Mouse (Mus musculus) common myeloid progenitor, adult 5-6 weeks (primary cell): ENCODE data around the gene Spen. TPM values are rescaled to one million over a fixed set of nuclear protein-coding genes. Genes with fewer than 3 reads are reported as not detected.
A peak's percentile ranks its signal among the peaks of the same experiment; 100 is the strongest.

Source experiments
- ATAC-seq: replicated peaks from 2 replicates; pipeline ENCODE4 v1.8.0; 2016; ENCODE audit warnings: low read depth, mild to moderate bottlenecking, moderate TSS enrichment, inconsistent platforms; ENCODE audit not compliant: poor library complexity, severe bottlenecking
- total RNA-seq: library from RNA; stranded (forward); fragments of 200-1000, 187-1606 nt; gene quantifications from 2 replicates; pipeline ENCODE4 v1.2.3, GENCODE M21; 2017

The Spen gene
- total RNA-seq, 1 experiment from 2014 or later = 43.0 TPM

DNA sequence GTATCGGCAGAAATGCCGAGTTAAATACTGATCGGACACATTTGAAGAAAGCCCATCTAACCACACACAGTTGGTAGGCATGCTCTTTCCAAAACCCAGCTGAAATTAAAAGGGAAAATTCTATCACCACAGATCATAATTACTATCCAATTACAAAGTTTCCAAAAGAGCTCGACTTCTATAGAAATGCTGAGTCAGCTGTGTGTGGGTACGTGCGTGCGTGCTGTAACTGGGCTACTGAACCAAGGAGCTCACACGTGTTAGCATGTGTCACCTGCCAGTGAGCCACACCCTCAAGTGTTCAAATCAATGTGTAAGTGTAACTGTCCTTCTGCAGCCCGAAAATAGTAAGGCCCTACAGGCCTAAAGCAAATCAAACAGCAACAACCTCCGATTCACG lies 50.8 kb downstream of the Spen start:
- no peak for ATAC-seq

DNA sequence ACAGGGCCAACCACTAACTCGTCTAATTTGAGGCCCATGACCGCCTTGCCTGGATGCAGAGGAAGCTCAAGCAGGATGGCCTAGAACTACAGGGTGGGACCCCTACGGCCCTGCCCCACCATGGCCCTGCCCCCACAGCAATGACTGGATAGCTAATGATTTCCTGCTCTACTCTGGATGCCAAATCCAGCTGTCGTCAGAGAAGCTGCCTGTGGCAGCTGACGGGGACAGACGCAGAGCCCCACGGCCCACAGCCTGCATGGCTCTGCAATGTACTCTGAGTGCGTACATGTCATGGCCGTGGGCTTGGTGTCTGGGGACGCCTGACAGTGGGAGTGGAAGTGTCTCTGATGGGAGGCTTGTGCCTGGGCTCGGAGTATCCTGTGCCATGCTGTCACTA lies 54.3 kb downstream of the Spen start:
- no peak for ATAC-seq

DNA sequence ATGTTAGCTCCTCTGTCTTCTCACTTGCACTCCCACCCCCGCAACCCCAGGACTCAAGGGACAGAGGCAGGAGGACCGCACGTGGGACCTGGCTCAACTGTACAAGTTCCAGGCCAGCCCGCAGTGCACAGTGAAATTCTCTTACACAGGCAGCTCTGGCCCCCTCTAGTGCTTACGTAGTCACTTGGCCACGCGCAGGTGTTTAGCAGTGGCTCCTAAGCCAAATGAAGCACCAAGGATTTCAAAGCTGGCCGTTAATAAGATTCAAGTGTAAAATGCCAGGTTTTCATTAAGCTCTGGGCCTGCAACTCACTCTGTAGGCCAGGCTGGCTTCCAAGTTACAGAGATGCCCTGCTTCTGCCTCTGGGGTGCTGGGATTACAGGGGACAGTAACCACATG lies 59.0 kb downstream of the Spen start:
- ATAC-seq = no peak

DNA sequence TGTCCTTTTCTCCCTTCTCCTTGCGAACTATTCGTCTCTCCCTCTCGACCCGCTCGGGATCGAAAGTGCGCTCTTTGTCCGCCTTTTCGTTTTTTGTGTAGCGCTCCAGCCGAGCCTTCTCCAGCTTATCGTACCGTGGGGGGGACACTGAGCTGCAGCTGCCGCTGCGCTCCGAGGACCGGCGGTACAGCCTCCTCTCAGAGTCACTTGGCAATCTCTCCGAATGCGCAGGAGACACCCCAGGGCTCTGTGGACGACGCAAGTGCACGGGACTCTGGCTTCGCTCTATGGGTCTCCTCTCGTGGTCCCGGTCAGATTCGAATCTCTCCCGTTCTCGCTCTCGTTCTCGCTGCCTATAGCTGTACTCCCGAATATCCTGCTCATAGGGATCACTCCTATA lies 59.6 kb downstream of the Spen start:
- no peak for ATAC-seq

DNA sequence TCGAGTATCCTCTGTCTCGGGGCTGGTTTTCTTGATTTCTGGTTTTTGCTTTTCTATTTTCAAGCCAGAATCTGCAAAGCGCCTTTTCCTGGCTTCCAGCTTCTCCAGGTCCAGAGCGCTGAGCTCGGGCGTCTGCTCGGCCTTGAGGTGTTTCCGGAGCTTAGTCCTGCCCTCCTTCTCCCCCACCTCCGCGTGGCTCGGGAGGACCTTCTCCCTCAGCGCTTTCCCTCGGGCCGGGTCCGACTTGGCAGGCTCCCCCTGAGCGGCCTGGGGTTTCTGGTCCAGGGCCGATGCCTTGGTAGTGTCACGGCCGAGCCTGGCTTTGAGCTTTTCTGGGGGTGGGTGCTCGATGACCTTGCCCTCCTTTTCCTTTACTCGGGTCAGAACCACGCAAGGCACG lies 60.2 kb downstream of the Spen start:
- ATAC-seq = no peak

DNA sequence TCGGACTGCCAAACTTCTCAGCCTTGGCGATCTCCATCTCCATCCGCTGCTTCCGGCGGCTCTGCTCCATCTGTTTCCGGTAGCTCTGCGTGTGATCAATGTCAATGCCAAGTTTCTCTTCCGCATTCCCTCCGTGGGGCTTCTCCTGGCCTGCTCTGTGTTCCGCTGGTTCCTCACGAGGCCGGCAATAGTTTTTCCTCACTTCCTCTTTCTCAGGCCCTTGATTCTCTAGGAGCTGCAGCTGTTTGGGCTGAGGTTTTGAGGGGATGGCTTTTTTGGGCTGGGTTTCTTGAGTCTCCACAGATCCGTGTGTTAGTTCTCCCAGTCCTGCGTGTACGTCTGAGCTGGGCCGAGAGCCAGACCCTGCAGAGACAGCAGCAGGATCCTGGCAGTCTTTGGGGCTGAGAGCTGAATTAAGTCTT lies 60.7 kb downstream of the Spen start:
- peak; percentile 90 for ATAC-seq

DNA sequence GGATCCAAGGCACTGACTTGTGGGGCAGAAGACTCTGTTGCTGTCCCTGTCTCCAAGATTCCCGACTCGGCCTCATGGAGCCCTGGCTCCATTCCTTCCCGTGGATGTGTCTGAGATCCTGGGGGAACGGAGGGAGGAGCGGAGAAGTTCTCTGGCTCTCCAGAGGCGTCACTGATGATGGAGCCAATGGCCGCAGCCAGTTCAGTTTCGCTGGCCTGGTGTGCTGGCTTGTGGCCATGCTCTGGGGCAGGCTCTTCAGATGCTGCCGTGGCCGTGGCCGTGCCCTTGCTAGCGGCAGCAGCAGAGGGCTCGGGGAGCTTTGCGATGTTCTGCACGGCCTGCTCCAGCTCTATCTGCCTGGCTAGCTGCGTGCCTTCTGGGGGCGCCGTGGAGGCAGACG lies 64.0 kb downstream of the Spen start:
- no peak for ATAC-seq

DNA sequence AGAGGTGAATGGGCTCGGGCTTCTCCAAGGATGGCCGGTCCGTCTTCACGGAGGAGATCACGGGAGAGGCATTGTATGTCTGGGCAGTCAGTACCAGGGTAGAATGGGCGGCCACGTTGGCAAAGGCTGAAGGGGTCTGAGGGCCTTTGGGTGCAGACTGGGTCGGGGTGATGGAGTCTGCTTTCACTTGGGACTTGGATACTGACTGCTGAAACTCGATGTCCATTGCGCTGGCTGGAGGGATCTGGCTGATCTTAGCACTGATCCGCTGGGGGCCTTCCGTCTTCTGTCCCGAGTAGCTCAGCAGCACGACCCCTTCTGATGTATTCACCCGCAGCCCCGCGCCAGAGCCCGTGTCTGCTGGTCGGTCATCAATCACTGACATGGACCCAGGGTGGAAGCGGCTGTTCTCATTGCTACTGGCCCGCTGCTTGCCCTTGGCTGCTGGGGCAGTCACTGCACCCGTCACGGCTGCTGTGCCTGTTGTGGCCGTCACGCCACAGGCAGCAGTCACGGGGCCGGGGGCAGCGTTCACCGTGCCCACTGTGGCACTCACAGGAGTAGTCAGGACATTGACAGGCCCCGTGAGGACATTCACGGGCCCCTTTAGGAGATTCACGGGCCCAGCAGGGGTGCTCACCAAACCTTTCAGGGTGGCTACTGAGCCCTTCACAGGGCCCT lies 65.6 kb downstream of the Spen start:
- no peak for ATAC-seq

DNA sequence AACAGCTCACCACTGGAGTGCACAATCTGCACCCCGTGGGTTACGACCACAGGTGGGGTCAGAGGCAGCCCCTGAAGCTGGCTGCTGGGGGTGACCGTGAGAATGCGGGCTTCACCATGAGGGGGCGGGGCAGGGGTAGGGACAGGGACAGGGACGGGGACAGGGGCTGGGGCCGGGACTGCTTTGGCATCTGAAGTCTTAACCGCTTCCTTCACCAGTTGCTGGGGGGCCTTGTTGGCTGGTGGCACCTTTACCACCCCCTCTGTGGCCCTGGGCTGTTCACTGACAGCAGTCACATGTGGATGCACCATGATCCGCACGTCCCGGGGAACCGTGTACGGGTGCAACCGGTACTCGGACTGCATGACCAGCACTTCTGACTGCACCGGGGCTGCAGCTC lies 66.9 kb downstream of the Spen start:
- no peak for ATAC-seq

DNA sequence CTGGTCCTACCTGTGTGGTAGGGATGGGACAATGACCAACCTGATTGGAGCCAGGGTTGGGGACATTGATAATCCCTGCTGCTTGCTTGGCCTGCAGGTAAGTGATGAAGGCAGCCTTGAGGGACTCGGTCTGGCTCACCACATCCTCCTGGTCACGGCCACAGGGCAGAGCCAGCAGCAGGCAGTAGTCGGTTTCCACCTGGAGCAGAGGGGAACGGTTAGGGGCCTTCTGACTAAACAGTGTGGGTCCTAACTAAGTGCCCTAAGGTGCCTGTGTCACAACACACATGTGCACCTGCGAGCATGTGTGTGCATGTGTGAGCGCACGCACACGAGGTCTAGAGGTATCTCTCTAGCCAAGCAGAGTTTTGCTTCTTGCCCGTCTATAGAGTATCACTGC lies 69.1 kb downstream of the Spen start:
- no peak for ATAC-seq

DNA sequence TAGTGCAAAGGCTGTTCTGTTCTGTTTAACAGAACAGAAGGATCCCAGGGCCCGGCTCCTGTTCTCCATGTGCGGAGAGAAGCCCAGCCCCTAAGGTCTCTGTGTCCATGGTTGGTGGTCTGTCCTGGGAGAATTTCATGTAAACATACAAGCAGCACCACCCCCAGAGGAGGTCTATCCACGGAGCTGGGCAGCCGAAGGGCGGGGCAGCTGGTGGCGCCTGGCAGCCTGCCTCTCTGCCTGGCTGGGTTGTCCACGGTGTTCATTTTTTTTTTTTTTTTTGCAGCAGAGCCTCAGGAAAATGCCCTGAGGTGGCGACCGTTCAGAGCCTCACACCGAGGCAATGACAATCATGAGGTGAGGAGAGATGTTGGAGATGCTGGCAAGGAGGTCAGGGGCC lies 69.8 kb downstream of the Spen start:
- no peak for ATAC-seq

DNA sequence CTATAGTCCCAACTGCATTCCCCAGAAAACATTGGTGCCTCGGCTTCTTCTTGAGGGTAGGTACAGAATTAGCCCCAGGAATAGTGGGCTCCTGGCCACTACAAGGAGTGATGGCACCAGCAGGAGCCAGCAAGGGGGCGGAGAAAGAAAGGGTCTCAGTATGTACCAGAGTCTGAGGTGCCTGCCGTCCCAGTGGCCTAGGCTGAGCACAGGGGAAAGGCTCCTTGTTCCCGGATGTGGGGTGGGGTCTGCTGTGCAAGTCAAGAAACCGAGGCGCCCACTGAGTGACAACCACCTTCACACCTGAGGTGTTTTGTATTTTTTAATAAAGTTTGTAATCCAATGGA lies 70.8 kb downstream of the Spen start:
- no peak for ATAC-seq

DNA sequence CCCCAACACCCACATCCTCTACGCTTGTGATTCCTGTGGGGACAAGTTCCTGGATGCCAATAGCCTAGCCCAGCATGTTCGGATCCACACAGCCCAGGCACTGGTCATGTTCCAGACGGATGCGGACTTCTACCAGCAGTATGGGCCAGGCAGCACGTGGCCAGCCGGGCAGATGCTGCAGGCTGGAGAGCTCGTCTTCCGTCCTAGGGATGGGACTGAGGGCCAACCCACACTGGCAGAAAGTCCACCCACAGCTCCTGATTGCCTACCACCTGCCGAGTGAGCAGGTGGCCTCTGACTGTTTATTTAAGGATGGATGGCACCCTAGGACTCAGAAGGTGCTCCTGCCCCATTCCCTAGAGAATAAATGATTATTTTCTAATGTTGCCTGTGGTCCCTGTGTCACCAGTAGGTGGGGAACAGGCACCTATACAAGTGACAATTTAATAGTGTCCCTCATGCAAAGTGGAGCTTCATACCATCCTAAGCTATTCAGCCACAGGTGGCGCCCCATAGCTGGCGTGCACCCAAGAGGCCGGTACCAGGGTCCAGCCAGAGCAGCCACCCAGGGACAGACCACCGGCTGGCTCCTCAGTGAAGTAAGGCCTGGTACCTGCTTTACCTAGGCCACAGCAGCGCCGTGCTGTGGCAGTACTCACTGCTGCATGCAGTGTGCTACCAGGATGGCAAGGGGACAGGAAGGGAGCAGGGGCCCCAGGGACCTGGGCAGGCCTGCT lies 71.4 kb downstream of the Spen start:
- ATAC-seq = no peak

DNA sequence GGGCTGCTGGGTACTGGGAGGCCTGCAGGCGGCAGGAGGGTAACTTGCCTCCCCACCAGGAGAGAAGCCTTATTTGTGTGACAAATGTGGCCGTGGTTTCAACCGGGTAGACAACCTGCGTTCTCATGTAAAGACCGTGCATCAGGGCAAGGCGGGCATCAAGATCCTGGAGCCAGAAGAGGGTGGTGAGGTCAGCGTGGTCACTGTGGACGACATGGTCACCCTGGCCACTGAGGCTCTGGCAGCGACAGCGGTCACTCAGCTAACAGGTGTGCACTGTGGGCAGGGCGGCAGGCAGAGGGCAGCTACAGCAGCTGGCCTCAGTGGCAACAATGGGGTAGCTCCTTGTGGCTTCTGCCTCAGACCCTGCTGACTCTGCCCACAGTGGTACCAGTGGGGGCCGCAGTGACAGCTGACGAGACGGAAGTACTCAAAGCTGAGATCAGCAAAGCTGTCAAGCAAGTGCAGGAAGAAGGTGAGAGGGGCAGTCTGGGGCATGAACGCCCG lies 72.1 kb downstream of the Spen start:
- ATAC-seq = no peak

DNA sequence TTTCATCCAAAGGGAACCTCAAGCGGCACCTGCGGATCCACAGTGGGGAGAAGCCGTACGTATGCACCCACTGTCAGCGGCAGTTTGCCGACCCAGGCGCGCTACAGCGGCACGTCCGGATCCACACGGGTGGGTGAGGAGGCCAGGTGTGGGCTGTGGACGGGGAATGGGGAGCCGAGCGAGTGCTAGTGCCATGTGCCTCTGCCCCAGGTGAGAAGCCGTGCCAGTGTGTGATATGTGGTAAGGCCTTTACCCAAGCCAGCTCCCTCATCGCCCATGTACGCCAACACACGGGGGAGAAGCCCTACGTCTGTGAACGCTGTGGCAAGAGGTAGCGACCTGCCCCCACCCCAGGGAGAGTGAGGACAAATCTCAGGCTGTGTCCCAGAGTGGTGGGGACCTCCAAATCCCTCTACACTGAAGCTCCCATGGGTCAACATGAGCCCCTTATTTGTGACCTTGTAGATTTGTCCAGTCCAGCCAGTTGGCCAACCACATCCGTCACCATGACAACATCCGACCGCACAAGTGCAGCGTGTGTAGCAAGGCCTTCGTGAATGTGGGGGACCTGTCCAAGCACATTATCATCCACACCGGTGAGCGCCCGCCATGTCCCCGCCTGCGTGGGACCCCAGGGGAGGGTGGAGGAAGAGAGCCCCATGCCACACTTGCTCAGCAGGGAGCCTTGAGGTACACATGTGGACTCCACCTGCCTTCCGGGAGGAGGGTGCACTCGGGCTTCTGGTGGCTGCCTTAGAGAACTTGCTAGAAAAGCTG lies 72.7 kb downstream of the Spen start:
- ATAC-seq = no peak

DNA sequence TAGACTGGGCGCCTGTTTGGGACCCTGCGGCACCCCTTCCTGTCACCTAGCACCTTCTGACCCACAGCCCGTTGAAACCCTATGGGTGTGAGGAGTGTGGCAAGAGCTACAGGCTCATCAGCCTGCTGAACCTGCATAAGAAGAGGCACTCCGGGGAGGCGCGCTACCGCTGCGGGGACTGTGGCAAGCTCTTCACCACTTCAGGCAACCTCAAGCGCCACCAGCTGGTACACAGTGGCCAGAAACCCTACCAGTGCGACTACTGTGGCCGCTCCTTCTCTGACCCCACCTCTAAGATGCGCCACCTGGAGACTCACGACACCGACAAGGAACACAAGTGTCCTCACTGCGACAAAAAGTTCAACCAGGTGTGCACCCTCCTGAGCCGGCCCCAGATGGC lies 73.7 kb downstream of the Spen start:
- ATAC-seq = no peak

DNA sequence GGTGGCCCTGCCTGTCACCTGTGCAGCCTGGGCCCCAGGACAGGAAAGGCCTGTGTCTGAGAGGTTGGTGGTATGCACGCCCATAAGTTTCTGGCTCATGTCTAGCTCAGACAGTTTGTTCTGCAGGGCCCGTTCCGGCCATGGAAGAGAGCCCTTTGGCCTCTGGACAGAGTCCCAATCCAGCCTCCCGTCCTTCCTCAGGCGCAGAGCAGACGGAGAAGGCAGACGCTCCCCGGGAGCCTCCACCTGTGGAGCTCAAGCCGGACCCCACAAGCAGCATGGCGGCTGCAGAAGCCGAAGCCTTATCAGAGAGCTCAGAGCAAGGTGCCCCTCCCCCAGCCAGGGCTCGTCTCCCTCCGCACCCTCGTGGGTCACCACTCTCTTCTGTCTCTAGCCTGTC lies 74.9 kb downstream of the Spen start:
- ATAC-seq = no peak

DNA sequence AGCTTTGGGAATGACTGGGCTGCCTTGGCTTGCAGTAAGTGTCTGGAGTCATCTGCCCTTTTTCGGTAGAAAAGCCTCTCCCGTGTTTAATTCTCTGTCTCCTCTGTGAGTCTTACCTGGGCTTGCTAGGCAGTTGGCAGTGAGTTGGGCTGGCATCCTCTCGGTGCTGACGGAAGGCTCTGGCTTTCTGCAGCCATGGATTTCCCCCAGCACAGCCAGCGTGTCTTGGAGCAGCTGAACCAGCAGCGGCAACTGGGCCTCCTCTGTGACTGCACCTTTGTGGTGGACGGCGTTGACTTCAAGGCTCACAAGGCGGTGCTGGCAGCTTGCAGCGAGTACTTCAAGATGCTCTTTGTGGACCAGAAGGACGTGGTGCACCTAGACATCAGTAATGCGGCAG lies 76.8 kb downstream of the Spen start:
- ATAC-seq = no peak

DNA sequence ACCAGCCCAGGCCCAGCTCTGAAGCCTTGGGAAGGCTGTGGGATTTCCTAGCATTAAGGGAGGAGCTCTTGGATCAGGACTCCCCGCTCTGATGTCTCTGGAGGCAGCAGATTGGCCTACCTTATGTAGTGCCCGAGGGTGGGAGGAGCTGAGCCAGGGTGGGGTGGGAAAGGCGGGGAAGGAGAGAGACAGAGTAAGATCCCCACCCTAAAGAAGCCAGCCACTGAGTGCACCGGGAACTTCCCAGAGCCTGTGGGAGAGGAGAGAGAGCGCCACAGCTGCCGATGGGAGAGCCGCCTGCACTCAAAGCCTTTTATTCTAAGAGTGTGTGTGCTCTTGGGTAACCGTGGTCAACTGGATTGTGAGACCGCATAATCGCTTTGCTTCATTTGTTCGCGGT lies 77.3 kb downstream of the Spen start:
- no peak for ATAC-seq

DNA sequence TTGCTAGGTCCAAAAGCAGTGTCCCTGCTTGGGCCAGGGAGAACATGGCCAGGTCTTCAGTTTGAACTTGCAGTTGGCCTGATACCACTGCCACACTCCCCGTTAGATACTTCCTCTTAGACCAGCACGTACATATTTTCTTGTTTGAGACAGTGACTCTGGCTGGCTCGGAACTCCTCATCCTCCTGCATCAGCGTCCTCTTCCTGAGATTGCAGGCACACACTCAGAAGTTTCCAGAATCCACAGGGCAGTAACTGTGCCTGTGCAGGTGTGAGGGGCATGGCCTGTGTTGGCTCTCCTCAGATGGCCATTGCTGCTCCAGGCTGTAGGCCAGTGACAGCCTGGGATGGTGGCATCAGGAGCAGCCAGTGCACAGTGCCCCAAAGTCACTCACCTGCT lies 77.9 kb downstream of the Spen start:
- ATAC-seq = no peak

DNA sequence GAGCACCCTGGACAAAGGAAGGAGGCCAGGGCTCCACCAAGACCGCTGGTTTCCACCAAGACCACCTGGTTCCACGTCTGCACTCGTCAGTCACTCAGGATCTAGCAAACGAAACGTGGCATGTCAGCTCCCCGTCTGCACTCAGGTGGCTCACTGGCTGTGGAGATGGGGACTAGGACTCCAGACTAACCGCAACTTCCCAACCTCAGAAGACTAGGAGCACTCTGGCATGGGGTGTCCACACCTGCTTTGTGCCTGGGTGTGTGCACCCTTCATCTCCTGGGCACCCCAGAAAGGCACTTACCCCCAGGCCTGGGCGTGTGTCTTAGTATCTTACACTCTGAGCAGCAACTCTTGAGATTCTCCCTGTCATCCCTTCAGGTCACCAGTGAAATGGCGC lies 78.6 kb downstream of the Spen start:
- ATAC-seq = no peak
